In genomic region chr10:96173771-96174170, GRCm38 (mm10) we compare ENCODE assay signal across 35 mouse cellular contexts. TPM values are rescaled to one million over a fixed set of nuclear protein-coding genes. Genes with fewer than 3 reads are reported as not detected.
DNase-seq lines count a peak whose midpoint lies in the region; ATAC-seq and TF ChIP-seq lines count a peak whose summit lies in the region.
"Had no signal": no experiment of that assay in that cellular context is flagged by ENCODE, and none has a peak within 500 bp of the region (broad histone marks: within the 10 kb centered on the region; RNA-seq: fewer than 3 reads in every experiment).

No protein-coding gene starts in this region.

- no peak overlapping the region for H3K4me3 ChIP-seq in lung, embryonic 16.5 days (ENCODE audit: low read length)
- no peak overlapping the region for H3K4me3 ChIP-seq in bone marrow, adult 2 months (replicated peaks; ENCODE audit: control insufficient read depth, low read depth, low read length)
- no peak overlapping the region for H3K4me3 ChIP-seq in macrophage (ENCODE audit: inconsistent target)
- H3K4me3 ChIP-seq in heart, embryonic 10.5 days, result no peak overlapping the region
- no peak overlapping the region for H3K4me3 ChIP-seq in forebrain, embryonic 13.5 days
- H3K4me3 ChIP-seq: forebrain, embryonic 10.5 days; heart, embryonic 12.5 days; limb, embryonic 15.5 days; liver, embryonic 15.5 days had no signal

- TF ChIP-seq CTCF in bone marrow, adult 2 months (IDR thresholded peaks at IDR 0.05; ENCODE audit: control insufficient read depth, insufficient read depth, low read length), result no peak
- no peak for TF ChIP-seq CTCF in brain, embryonic 14.5 days (IDR thresholded peaks at IDR 0.05; ENCODE audit: borderline replicate concordance, extremely low read depth, insufficient read depth, insufficient read length)

- no peak for DNase-seq in lung, postnatal 25 days (ENCODE audit: low spot score)
- peak; percentile 26 for DNase-seq in brain, embryonic 14.5 days (ENCODE audit: low read depth)
- no peak for DNase-seq in heart, embryonic 10.5 days (ENCODE audit: low spot score)
- DNase-seq: adrenal gland, postnatal 14 days; cerebellum, adult 11-12 months; cerebellum, postnatal 25 days; embryo, embryonic 11 days; forebrain, postnatal 0 days; heart, postnatal 10 days; kidney, adult 9 months; kidney, postnatal 14 days; left cerebral cortex, postnatal 4 days; lung, postnatal 4 days; thymus, postnatal 25 days had no signal

- no peaks in the 10 kb centered on the region for H3K79me2 ChIP-seq in macrophage (ENCODE audit: inconsistent target)

- H3K4me2 ChIP-seq in lung, embryonic 16.5 days (ENCODE audit: low read depth, low read length), result no peak overlapping the region
- no peak overlapping the region for H3K4me2 ChIP-seq in forebrain, embryonic 13.5 days
- H3K4me2 ChIP-seq: heart, embryonic 12.5 days; limb, embryonic 15.5 days; liver, embryonic 15.5 days had no signal

- no peaks in the 10 kb centered on the region for H3K36me3 ChIP-seq in lung, embryonic 16.5 days (ENCODE audit: control insufficient read depth, insufficient read depth, low read length)
- no peaks in the 10 kb centered on the region for H3K36me3 ChIP-seq in macrophage (ENCODE audit: inconsistent target)
- H3K36me3 ChIP-seq in heart, embryonic 10.5 days, result no peaks in the 10 kb centered on the region
- no peaks in the 10 kb centered on the region for H3K36me3 ChIP-seq in forebrain, embryonic 13.5 days (ENCODE audit: poor library complexity, severe bottlenecking)
- H3K36me3 ChIP-seq: forebrain, embryonic 10.5 days; heart, embryonic 12.5 days; limb, embryonic 15.5 days; liver, embryonic 15.5 days had no signal

- no peak for TF ChIP-seq POLR2A in bone marrow, adult 2 months (IDR thresholded peaks at IDR 0.05; ENCODE audit: borderline replicate concordance, control insufficient read depth, low read depth, low read length)
- TF ChIP-seq POLR2A in brain, embryonic 14.5 days (IDR thresholded peaks at IDR 0.05; ENCODE audit: borderline replicate concordance, extremely low read depth, insufficient read depth, insufficient read length, poor library complexity, severe bottlenecking), result no peak

- H3K9ac ChIP-seq in lung, embryonic 16.5 days (ENCODE audit: low read length), result no peak overlapping the region
- no peak overlapping the region for H3K9ac ChIP-seq in forebrain, embryonic 13.5 days
- H3K9ac ChIP-seq: forebrain, postnatal 0 days; heart, embryonic 12.5 days; limb, embryonic 15.5 days; liver, embryonic 15.5 days had no signal

- H3K27me3 ChIP-seq in lung, embryonic 16.5 days (ENCODE audit: control insufficient read depth, insufficient read depth, low read depth, low read length), result no peaks in the 10 kb centered on the region
- H3K27me3 ChIP-seq in heart, embryonic 10.5 days (ENCODE audit: insufficient read depth, poor library complexity, severe bottlenecking), result no peaks in the 10 kb centered on the region
- H3K27me3 ChIP-seq in forebrain, embryonic 13.5 days, result no peaks in the 10 kb centered on the region
- H3K27me3 ChIP-seq: heart, embryonic 12.5 days; limb, embryonic 15.5 days; liver, embryonic 15.5 days had no signal

- H3K9me3 ChIP-seq in lung, embryonic 16.5 days (ENCODE audit: control insufficient read depth, low read length), result no peaks in the 10 kb centered on the region
- H3K9me3 ChIP-seq in heart, embryonic 10.5 days, result no peaks in the 10 kb centered on the region
- no peaks in the 10 kb centered on the region for H3K9me3 ChIP-seq in forebrain, embryonic 13.5 days (replicated peaks)
- H3K9me3 ChIP-seq: forebrain, embryonic 10.5 days; heart, embryonic 12.5 days; limb, embryonic 15.5 days; liver, embryonic 15.5 days had no signal

- 0 out of 2 replicates have a peak, but pooled peaks cover 2% of the 10 kb centered on the region for H3K4me1 ChIP-seq in lung, embryonic 16.5 days (replicated peaks; ENCODE audit: control insufficient read depth, insufficient read depth, low read length)
- peaks cover 3% of the 10 kb centered on the region for H3K4me1 ChIP-seq in bone marrow, adult 2 months (ENCODE audit: control insufficient read depth, insufficient read depth, low read length)
- peaks cover 4% of the 10 kb centered on the region; the same call in 1 of the 2 replicates for H3K4me1 ChIP-seq in heart, embryonic 10.5 days
- H3K4me1 ChIP-seq in forebrain, embryonic 13.5 days, result no peaks in the 10 kb centered on the region
- H3K4me1 ChIP-seq: forebrain, embryonic 10.5 days; heart, embryonic 12.5 days had no signal

- H3K27ac ChIP-seq in lung, embryonic 16.5 days (ENCODE audit: low read length), result 0 out of 2 replicates have a peak overlapping the region, but pooled peaks have one; percentile 2
- H3K27ac ChIP-seq in bone marrow, adult 2 months (ENCODE audit: control insufficient read depth, insufficient read depth, low read depth, low read length, poor library complexity), result peak overlapping the region; percentile 30
- H3K27ac ChIP-seq in macrophage, result peak overlapping the region; percentile 81
- H3K27ac ChIP-seq in heart, embryonic 10.5 days, result no peak overlapping the region
- H3K27ac ChIP-seq in forebrain, embryonic 13.5 days, result no peak overlapping the region
- H3K27ac ChIP-seq: forebrain, embryonic 10.5 days; hindbrain, postnatal 0 days; limb, embryonic 15.5 days; liver, embryonic 15.5 days had no signal

- no peak for ATAC-seq in lung, embryonic 16.5 days (ENCODE audit: low read depth)
- ATAC-seq in forebrain, embryonic 13.5 days, result no peak
- ATAC-seq: forebrain, postnatal 0 days; hindbrain, postnatal 0 days; intestine, embryonic 16.5 days had no signal

- WGBS in lung, embryonic 16.5 days, result 59% methylated on average over 10 of the region's 10 CpGs
- 78% methylated on average over 10 of the region's 10 CpGs for WGBS in bone marrow, adult 2 months
- WGBS in macrophage (ENCODE audit: missing documents), result 93% methylated on average over 10 of the region's 10 CpGs
- WGBS in heart, embryonic 10.5 days, result 73% methylated on average over 10 of the region's 10 CpGs
- 81% methylated on average over 10 of the region's 10 CpGs for WGBS in forebrain, embryonic 13.5 days

RNA-seq across cellular contexts. Expression of gene Gm5426, which starts 37.4 kb away (rescaled TPM):
- polyA plus RNA-seq in lung, embryonic 16.5 days (2015; fragmentation: Nextera tagmentation; extraction: Ambion mirVana), result not detected in 2 replicates
- not detected in 2 replicates for polyA plus RNA-seq in bone marrow, adult 2 months (2011; ENCODE audit: insufficient read depth, insufficient read length, low replicate concordance, missing spikeins)
- polyA plus RNA-seq in brain, embryonic 14.5 days (2012; rRNA removed), result not detected in 2 replicates
- not detected for total RNA-seq in macrophage (2018; cell fraction: chromatin; rRNA removed)
- total RNA-seq in macrophage (2018; cell fraction: cytosol; rRNA removed), result not detected
- 1 to 10 TPM in 1 of 26 experiments, not detected in 25; 7.3 TPM for total RNA-seq in macrophage (2018; cell fraction: nucleus; rRNA removed)
- not detected in 3 replicates for polyA plus RNA-seq in macrophage (2018)
- polyA plus RNA-seq in heart, embryonic 10.5 days (2016; fragmentation: Nextera tagmentation; extraction: Ambion mirVana), result not detected in 2 replicates
- polyA plus RNA-seq in forebrain, embryonic 13.5 days (2015; fragmentation: Nextera tagmentation; extraction: Ambion mirVana), result not detected in 2 replicates
- total RNA-seq: adrenal gland, postnatal 14 days; forebrain, postnatal 0 days; heart, postnatal 10 days; hindbrain, postnatal 0 days; layer of hippocampus, adult 18-20 months; layer of hippocampus, postnatal 14 days; left cerebral cortex, adult 8-10 months; left cerebral cortex, postnatal 4 days; MEL; monocyte, adult 5-6 weeks; neutrophil, adult 5-6 weeks had no signal
- polyA plus RNA-seq: C2C12; forebrain, embryonic 10.5 days; forebrain, postnatal 0 days; gonadal fat pad, adult 2 months; heart, embryonic 12.5 days; hindbrain, embryonic 11.5 days; hindbrain, postnatal 0 days; intestine, embryonic 16.5 days; limb, embryonic 15.5 days; liver, embryonic 15.5 days; small intestine, adult 2 months; testis, adult 2 months had no signal

Comparison
In these comparisons a context has a peak if more than half of its experiments do, and no peak if none do; other contexts are left out.
1. H3K27ac ChIP-seq: peak in lung, embryonic 16.5 days (single experiment), bone marrow, adult 2 months (single experiment) and macrophage (single experiment); none in heart, embryonic 10.5 days (single experiment) and forebrain, embryonic 13.5 days (single experiment).